Mouse (Mus musculus) hindbrain, embryonic 10.5 days (tissue): Measurements from ENCODE around the gene Wdr4. TPM values are rescaled to one million over a fixed set of nuclear protein-coding genes. Genes with fewer than 3 reads are reported as not detected.

Experiments
- DNase-seq: peaks from one replicate; pipeline ENCODE4 v3.0.0-alpha.2; 2017; ENCODE audit warnings: low spot score
- H3K27ac ChIP-seq: fragments of 300-500 bp; sonication (generic); 2 replicates; pipeline ENCODE4 v1.5.1; 2016; ENCODE audit warnings: mild to moderate bottlenecking, moderate library complexity
- H3K27me3 ChIP-seq: fragments of 300-500 bp; sonication (generic); 2 replicates; pipeline ENCODE4 v1.6.1; 2016; ENCODE audit warnings: mild to moderate bottlenecking; ENCODE audit not compliant: poor library complexity, insufficient read depth, severe bottlenecking
- H3K36me3 ChIP-seq: fragments of 300-500 bp; sonication (generic); 2 replicates; pipeline ENCODE4 v1.6.1; 2016; ENCODE audit warnings: mild to moderate bottlenecking, moderate library complexity
- H3K4me1 ChIP-seq: fragments of 300-500 bp; sonication (generic); replicated peaks from 2 replicates; pipeline ENCODE4 v1.6.1; 2016; ENCODE audit warnings: mild to moderate bottlenecking
- H3K4me3 ChIP-seq: fragments of 300-500 bp; sonication (generic); 2 replicates; pipeline ENCODE4 v1.5.1; 2016; ENCODE audit warnings: mild to moderate bottlenecking, moderate library complexity
- H3K9me3 ChIP-seq: fragments of 300-500 bp; sonication (generic); 2 replicates; pipeline ENCODE4 v1.6.1; 2016; ENCODE audit warnings: mild to moderate bottlenecking, moderate library complexity
- WGBS: fragments of 180-500 bp; shearing (Covaris S2); methylation state at CpG from one replicate; pipeline ENCODE4 v1.1.7; 2016; 5-methylcytosine and 5-hydroxymethylcytosine counted together
- polyA plus RNA-seq: library from polyadenylated mRNA; unstranded; fragments of >200 nt; fragmentation: Nextera tagmentation; extraction: Ambion mirVana; gene quantifications from 2 replicates; pipeline ENCODE4 v1.2.1, GENCODE M21; 2016

The Wdr4 gene
- polyA plus RNA-seq, 1 experiment from 2014 or later = 60.8 TPM

- no peak overlapping the region for H3K27ac ChIP-seq
- H3K27me3 ChIP-seq = no peaks in the 10 kb centered on the region
- no peak overlapping the region for H3K4me3 ChIP-seq
- 69% methylated on average over 1 of the region's 1 CpGs for WGBS
- no peaks in the 10 kb centered on the region for H3K9me3 ChIP-seq
- H3K4me1 ChIP-seq = peaks cover 33% of the 10 kb centered on the region
- peaks cover 8% of the 10 kb centered on the region for H3K36me3 ChIP-seq
- DNase-seq = no peak
Observed at GRCm38 (mm10) chr17:31448519-31448918, 71.3 kb downstream of the Wdr4 start.

GRCm38 (mm10) chr17:31447766-31448165 is 72.0 kb downstream of the Wdr4 start:
- 85% methylated on average over 5 of the region's 5 CpGs for WGBS
- H3K4me1 ChIP-seq = peaks cover 37% of the 10 kb centered on the region
- H3K27ac ChIP-seq = no peak overlapping the region
- no peak overlapping the region for H3K4me3 ChIP-seq
- H3K36me3 ChIP-seq = peaks cover 8% of the 10 kb centered on the region
- DNase-seq = no peak
- H3K9me3 ChIP-seq = no peaks in the 10 kb centered on the region
- H3K27me3 ChIP-seq = peaks cover 4% of the 10 kb centered on the region; the same call in 1 of the 2 replicates

GRCm38 (mm10) chr17:31445061-31445731 is 74.6 kb downstream of the Wdr4 start:
- no peak overlapping the region for H3K4me3 ChIP-seq
- H3K9me3 ChIP-seq = no peaks in the 10 kb centered on the region
- peaks cover 8% of the 10 kb centered on the region for H3K36me3 ChIP-seq
- peaks cover 26% of the 10 kb centered on the region for H3K4me1 ChIP-seq
- DNase-seq = peak; percentile 17
- 0 out of 2 replicates have a peak overlapping the region, but pooled peaks have one; percentile 40 for H3K27ac ChIP-seq
- peaks cover 6% of the 10 kb centered on the region; the same call in 1 of the 2 replicates for H3K27me3 ChIP-seq
- 52% methylated on average over 7 of the region's 7 CpGs for WGBS

Other genes starting within 250 kb of the Wdr4 start
- 4.1 and 7.7 TPM in 2 replicates for gene Rsph1, start 242.6 kb downstream of the Wdr4 start, polyA plus RNA-seq
- 9.0 and 17.3 TPM in 2 replicates for gene Slc37a1, start 233.2 kb downstream of the Wdr4 start, polyA plus RNA-seq
- 12.4 and 19.9 TPM in 2 replicates for gene Pde9a, start 133.8 kb downstream of the Wdr4 start, polyA plus RNA-seq
- gene Ndufv3, start 135 bp upstream of the Wdr4 start, polyA plus RNA-seq = 261 and 297 TPM in 2 replicates
- 21.1 and 24.8 TPM in 2 replicates for gene Pknox1, start 44.8 kb upstream of the Wdr4 start, polyA plus RNA-seq
- 0.99 and 1.5 TPM in 2 replicates for gene Cbs, start 117.3 kb upstream of the Wdr4 start, polyA plus RNA-seq
- 344 and 443 TPM in 2 replicates for gene U2af1, start 138.9 kb upstream of the Wdr4 start, polyA plus RNA-seq
- gene Cryaa, start 157.8 kb upstream of the Wdr4 start, polyA plus RNA-seq = not detected in 2 replicates